Mouse (Mus musculus): Measurements from ENCODE around the gene Olfr1297. TPM values are rescaled to one million over a fixed set of nuclear protein-coding genes. Genes with fewer than 3 reads are reported as not detected.

Olfr1297 gene
- not detected in 2 replicates for polyA plus RNA-seq (2012; rRNA removed)

DNA sequence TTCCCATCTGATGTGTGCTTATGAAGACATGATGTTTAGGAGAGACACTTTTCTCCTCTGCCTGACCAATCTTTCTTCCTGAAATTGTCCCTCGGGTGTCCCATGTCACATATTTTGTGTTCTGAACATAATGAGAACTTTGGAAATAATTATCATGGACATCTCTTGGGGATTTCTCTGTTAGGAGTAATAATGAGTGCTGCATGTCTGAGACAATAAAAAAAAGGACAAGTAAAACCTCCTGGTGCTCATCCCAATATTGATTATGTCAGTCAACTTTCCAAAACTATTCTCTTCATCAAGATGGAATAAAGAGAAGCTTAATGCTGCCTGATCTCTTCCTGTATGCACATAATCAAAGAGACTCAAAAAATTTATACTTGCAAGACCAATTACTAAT is at the start of gene Olfr1297:
Gene Olfr1297, minus strand, starts transcription at position 101 of the 400 bp plus-strand sequence.

DNA sequence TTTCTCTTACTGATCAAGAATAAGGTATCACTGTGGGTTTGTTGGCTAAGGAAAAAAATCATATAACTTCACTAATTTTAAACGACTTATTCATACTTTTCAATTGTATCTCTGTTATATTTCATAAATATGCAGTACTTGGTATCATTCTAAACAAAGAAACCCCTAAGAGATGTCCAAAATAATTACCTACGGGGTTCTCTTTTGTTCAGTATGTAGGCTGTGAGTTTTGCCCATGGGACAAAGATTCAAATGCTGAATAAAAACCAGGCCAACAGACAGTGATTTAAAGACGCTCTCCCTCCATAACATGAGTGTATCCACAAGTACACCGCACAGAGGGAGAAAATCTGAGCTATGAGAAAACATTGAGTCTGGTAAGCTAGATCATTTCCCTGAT is 34.8 kb upstream of the Olfr1297 start, which contains the start of gene Olfr1299:
Gene Olfr1299, plus strand, starts transcription at position 301 of the 400 bp plus-strand sequence.

DNA sequence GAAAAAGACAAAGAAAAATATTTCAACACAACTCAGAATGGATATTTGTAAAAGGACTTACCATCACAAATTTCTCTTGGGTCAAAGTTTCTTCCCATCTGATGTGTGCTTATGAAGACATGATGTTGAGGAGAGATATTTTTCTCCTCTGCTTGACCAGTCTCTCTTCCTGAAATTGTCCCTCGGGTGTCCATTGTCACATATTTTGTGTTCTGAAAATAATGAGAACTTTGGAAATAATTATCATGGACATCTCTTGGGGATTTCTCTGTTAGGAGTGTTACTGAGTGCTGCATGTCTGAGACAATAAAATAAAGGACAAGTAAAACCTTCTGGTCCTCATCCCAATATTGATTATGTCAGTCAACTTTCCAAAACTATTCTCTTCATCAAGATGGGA is 22.8 kb upstream of the Olfr1297 start, which contains the start of gene Olfr1298:
Gene Olfr1298, minus strand, starts transcription at position 101 of the 400 bp plus-strand sequence.

DNA sequence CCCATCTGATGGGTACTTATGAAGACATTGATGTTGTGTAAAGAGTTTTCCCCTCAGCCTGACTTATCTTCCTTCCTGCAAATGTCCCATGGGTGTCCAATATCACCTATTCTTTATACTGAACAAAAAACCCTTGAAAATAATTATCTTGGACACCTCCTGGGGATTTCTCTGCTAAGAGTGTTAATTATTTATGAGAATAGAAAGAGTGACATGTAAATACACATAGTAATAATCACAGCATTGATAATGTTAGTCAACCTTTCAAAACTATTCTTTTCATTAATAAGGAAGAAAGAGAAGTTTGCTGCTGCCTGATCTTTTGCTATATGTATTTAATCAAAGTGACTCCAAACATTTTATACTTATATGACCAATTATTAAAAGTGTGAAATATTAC is 56.7 kb downstream of the Olfr1297 start, which contains the start of gene Olfr1295:
Gene Olfr1295, minus strand, starts transcription at position 101 of the 400 bp plus-strand sequence.

Other genes with a start within 250 kb of the Olfr1297 start
- gene Olfr1286, start 203.4 kb downstream of the Olfr1297 start, polyA plus RNA-seq (2012; rRNA removed) = not detected in 2 replicates
- not detected in 2 replicates for gene Olfr1287, start 177.4 kb downstream of the Olfr1297 start, polyA plus RNA-seq (2012; rRNA removed)
- not detected in 2 replicates for gene Olfr1288, start 152.4 kb downstream of the Olfr1297 start, polyA plus RNA-seq (2012; rRNA removed)
- not detected in 2 replicates for gene Olfr1289, start 145.7 kb downstream of the Olfr1297 start, polyA plus RNA-seq (2012; rRNA removed)
- not detected in 2 replicates for gene Olfr1290, start 132.7 kb downstream of the Olfr1297 start, polyA plus RNA-seq (2012; rRNA removed)
- not detected in 2 replicates for gene Olfr1291-ps1, start 129.3 kb downstream of the Olfr1297 start, polyA plus RNA-seq (2012; rRNA removed)
- not detected in 2 replicates for gene Olfr1293-ps, start 101.3 kb downstream of the Olfr1297 start, polyA plus RNA-seq (2012; rRNA removed)
- not detected in 2 replicates for gene Olfr1294, start 86.2 kb downstream of the Olfr1297 start, polyA plus RNA-seq (2012; rRNA removed)
- gene Olfr1295, start 56.8 kb downstream of the Olfr1297 start, polyA plus RNA-seq (2012; rRNA removed) = not detected in 2 replicates
- gene Olfr1298, start 22.7 kb upstream of the Olfr1297 start, polyA plus RNA-seq (2012; rRNA removed) = not detected in 2 replicates
- gene Olfr1299, start 34.9 kb upstream of the Olfr1297 start, polyA plus RNA-seq (2012; rRNA removed) = not detected in 2 replicates
- not detected in 2 replicates for gene Olfr1301, start 124.5 kb upstream of the Olfr1297 start, polyA plus RNA-seq (2012; rRNA removed)
- not detected in 2 replicates for gene Olfr1302, start 150.9 kb upstream of the Olfr1297 start, polyA plus RNA-seq (2012; rRNA removed)
- not detected in 2 replicates for gene Olfr1303, start 193.8 kb upstream of the Olfr1297 start, polyA plus RNA-seq (2012; rRNA removed)

Measured in liver, embryonic 18 days (tissue).